Mouse (Mus musculus): ENCODE data around the gene Smad9. TPM values are rescaled to one million over a fixed set of nuclear protein-coding genes. Genes with fewer than 3 reads are reported as not detected.

Smad9 gene
- polyA plus RNA-seq (2016; fragmentation: Nextera tagmentation; extraction: Ambion mirVana) = 0.11 and 0.14 TPM in 2 replicates

DNA sequence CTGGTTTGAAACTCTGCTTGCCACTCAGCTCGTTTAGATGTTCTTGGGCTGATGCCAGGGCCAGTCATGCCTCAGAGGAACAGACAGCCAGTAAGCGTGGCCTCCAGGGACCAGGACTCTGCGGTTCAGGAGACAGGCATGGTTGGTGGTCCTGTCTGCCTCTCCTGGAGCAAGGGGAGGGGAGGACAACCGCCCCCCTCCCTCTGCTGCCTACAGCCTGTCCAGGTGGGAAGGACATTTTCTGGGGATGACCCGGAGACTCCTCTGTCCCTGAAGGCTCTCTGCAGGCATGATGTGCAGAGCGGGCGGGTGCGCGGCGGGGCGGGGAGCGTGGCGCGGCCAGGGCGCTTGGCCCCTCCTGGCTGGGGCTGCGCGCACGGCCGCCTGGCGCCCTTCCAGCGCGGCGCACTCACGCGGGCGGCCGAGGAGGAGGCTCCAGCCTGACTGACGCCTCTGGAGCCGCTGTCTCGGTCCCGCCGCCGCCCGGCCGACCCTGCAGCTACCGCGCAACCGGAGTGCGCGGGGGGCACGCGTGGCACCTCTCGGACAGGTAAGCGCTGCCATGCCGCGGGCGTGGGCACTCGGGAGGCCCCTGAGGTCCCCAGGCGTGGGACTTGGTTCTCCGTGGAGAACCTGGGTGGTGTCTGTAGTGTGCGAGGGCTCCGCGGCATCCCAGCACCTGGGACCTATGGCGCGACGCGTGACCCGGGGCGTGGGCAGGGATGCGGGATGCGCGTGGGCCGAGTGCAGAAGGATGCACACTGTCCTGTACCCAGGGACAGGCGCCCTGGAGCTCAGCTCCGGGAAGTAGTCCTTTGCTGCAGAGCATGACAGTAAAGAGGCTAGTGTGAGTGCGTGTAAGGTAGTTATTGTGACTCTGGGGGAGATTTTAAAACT, at the start of gene Smad9:
TSS of gene Smad9 (plus strand) at position 438 of the 897 bp plus-strand sequence.
- Histone ChIP-seq H3K4me3 (peak within 1 kb of the TSS; percentile 67), H3K9me3 (replicated peaks) (0 out of 2 replicates have a peak, but pooled peaks cover 2% of the 10 kb centered on the region), H3K27ac (replicated peaks) (peak within 1 kb of the TSS; percentile 75), H3K4me1 (peaks cover 24% of the 10 kb centered on the region), H3K36me3 (peaks cover 18% of the 10 kb centered on the region), H3K27me3 (ENCODE audit: low read depth, poor library complexity, severe bottlenecking) (peaks cover 45% of the 10 kb centered on the region)
- peak; percentile 49 for DNase-seq (ENCODE audit: low spot score)
- WGBS = under 1% methylated on average over 66 of the region's 66 CpGs

DNA sequence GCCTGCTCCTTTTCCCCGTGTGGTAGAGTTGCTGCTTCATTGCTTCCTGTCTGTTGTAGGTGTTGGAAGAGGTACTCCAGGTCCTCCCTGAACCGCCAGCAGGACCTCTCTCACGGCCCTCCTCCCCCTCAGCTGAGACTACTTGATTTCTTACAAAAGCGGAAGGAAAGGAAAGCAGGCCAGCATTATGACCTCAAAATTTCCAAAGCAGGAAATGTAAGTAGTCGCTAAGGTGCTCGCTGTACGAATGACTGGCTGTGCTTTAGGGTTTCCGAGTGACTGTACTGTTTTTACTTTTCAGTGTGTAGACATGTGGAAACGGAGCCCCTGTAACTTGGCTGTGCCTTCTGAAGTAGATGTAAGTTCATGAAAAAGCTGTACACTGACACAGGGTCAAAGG, 46.4 kb upstream of the Smad9 start:
- DNase-seq (ENCODE audit: low spot score) = no peak

DNA sequence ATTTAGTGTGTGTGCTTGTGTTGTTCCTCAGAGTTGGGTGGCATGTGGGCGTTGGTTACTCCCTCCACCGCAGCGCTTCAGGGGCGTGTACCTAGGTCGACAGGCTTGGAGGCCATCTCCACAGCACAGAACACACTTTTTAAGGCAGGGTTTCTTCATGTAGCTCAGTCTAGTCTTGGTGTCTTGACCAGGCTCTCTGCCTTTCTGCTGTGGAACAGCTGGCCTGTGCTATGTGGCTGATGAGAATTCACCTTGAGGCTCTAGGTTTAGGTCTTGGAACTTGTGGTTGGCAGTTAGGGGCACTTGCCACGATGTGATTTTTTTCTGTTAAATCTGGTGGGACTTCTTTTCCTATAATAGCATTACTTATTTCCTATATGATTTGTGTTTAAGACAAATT, 41.1 kb upstream of the Smad9 start, which contains the start of gene Gm21958:
TSS of gene Gm21958 (minus strand) at position 101 of the 400 bp plus-strand sequence.
- Histone ChIP-seq H3K27ac (replicated peaks) (no peak within 1 kb of the TSS), H3K4me1 (no peaks in the 10 kb centered on the region), H3K9me3 (replicated peaks) (no peaks in the 10 kb centered on the region), H3K27me3 (ENCODE audit: low read depth, poor library complexity, severe bottlenecking) (no peaks in the 10 kb centered on the region), H3K4me3 (no peak within 1 kb of the TSS), H3K36me3 (peaks cover 99% of the 10 kb centered on the region)
- DNase-seq (ENCODE audit: low spot score) = no peak
- WGBS = 92% methylated on average over 6 of the region's 6 CpGs

More for the DNA sequence above, 46.4 kb upstream of the Smad9 start:
- 93% methylated on average over 9 of the region's 9 CpGs for WGBS
- no peak overlapping the region for H3K27ac ChIP-seq (replicated peaks)
- H3K9me3 ChIP-seq (replicated peaks) = no peaks in the 10 kb centered on the region
- no peak overlapping the region for H3K4me3 ChIP-seq
- peaks cover 98% of the 10 kb centered on the region for H3K36me3 ChIP-seq
- no peaks in the 10 kb centered on the region for H3K4me1 ChIP-seq
- no peaks in the 10 kb centered on the region for H3K27me3 ChIP-seq (ENCODE audit: low read depth, poor library complexity, severe bottlenecking)

DNA sequence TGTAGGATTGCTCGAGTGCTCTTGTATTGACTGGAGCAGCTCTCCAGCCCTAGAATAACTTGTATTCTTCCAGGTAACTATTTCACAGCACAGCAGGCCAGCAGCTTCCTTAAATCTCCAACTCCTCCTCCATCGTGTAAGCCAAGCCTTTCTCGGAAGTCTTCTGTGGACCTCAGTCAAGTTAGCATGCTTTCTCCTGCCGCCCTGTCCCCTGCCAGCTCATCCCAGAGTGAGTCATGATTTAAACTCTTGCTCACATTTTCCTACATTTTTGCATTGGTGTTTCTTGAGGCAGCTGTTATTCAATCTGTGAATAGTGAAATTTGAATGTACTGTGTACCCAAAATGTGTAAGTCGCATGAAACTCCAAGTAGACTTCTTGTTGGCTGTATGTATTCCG, 39.9 kb upstream of the Smad9 start:
- no peak for DNase-seq (ENCODE audit: low spot score)
- H3K9me3 ChIP-seq (replicated peaks) = no peaks in the 10 kb centered on the region
- 94% methylated on average over 6 of the region's 6 CpGs for WGBS
- no peak overlapping the region for H3K27ac ChIP-seq (replicated peaks)
- H3K4me3 ChIP-seq = no peak overlapping the region
- H3K36me3 ChIP-seq = peaks cover 95% of the 10 kb centered on the region
- no peaks in the 10 kb centered on the region for H3K27me3 ChIP-seq (ENCODE audit: low read depth, poor library complexity, severe bottlenecking)
- H3K4me1 ChIP-seq = no peaks in the 10 kb centered on the region

DNA sequence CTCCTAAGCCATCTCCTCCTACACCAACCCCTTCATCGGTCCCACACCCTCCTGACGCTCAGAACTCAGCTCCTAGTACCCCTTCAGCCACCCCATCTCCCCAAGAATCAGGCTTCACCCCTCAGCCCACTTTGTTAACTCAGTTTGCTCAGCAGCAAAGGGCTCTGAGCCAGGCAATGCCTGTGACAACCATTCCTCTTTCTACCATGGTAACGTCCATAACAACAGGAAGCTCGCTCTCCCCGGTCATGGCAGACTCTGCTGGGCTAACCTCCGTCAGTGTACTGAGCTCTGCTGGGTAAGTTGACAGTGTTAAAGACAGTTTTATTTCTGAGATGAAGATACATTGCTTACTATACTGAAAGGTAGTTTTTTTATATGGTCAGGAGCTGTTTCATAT, 38.0 kb upstream of the Smad9 start:
- Histone ChIP-seq H3K4me1 (no peaks in the 10 kb centered on the region), H3K27me3 (ENCODE audit: low read depth, poor library complexity, severe bottlenecking) (no peaks in the 10 kb centered on the region), H3K27ac (replicated peaks) (no peak overlapping the region), H3K9me3 (replicated peaks) (no peaks in the 10 kb centered on the region), H3K4me3 (no peak overlapping the region), H3K36me3 (peaks cover 95% of the 10 kb centered on the region)
- 78% methylated on average over 6 of the region's 6 CpGs for WGBS
- DNase-seq (ENCODE audit: low spot score) = no peak

DNA sequence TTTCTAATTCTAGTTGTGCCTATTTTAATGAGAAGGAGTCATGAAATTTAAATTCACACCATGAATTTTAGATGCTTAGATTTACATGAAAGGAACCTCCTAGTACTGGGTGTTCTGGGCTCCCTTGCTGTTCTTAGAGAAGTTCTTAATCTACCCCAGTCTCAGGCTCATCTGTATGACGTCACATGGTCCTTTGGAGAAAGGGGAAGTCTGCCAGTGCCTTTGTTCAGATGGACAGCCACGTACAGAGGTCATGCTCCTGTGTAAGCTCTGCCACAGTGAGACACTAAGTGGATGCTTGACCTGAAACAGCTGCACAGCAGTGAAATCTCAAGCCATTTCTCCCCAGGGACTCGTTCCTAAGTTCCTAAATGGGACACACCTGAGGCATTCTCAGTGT, 36.4 kb upstream of the Smad9 start:
- Histone ChIP-seq H3K27ac (replicated peaks) (no peak overlapping the region), H3K4me3 (no peak overlapping the region), H3K27me3 (ENCODE audit: low read depth, poor library complexity, severe bottlenecking) (no peaks in the 10 kb centered on the region), H3K36me3 (peaks cover 95% of the 10 kb centered on the region), H3K9me3 (replicated peaks) (no peaks in the 10 kb centered on the region), H3K4me1 (no peaks in the 10 kb centered on the region)
- WGBS = 55% methylated on average over 3 of the region's 3 CpGs
- no peak for DNase-seq (ENCODE audit: low spot score)

DNA sequence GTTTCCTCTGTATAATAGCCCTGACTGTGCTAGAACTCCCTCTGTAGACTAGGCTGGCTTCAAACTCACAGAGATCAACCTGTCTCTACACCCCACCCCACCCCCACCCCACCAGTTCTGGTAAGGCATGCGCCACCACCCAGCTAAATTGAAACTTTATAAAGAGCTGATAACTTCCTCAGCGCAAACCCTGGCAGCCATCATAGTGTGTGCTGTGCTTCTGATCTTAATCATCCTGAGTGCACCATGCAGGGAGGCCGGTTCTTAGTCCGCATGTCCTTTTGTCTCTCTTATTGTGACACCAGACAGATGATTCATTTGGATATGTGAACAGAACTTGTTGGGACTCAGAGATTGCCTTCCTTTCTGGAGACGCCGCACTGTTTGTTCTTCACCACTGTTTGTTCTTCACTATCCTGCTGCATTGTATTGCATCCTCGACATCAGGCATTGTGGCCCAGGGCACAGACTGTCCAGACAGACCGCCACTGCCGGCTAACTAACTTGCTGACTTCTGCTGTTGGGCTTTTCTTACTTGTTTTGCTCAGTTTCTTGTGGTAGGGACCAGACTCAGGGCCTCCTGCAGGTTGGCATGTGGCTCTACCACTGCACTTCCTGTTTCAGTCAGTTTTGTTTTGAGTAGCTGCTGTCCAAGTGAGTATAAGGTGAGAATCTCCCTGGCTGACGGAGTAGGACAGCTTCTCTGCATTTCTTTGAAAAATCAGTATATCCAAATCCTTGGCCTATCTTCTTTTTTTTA, 31.5 kb upstream of the Smad9 start:
- no peak for DNase-seq (ENCODE audit: low spot score)
- H3K36me3 ChIP-seq = peaks cover 91% of the 10 kb centered on the region
- no peak overlapping the region for H3K4me3 ChIP-seq
- no peaks in the 10 kb centered on the region for H3K27me3 ChIP-seq (ENCODE audit: low read depth, poor library complexity, severe bottlenecking)
- WGBS = 88% methylated on average over 10 of the region's 10 CpGs
- H3K9me3 ChIP-seq (replicated peaks) = no peaks in the 10 kb centered on the region
- H3K27ac ChIP-seq (replicated peaks) = no peak overlapping the region
- H3K4me1 ChIP-seq = no peaks in the 10 kb centered on the region

DNA sequence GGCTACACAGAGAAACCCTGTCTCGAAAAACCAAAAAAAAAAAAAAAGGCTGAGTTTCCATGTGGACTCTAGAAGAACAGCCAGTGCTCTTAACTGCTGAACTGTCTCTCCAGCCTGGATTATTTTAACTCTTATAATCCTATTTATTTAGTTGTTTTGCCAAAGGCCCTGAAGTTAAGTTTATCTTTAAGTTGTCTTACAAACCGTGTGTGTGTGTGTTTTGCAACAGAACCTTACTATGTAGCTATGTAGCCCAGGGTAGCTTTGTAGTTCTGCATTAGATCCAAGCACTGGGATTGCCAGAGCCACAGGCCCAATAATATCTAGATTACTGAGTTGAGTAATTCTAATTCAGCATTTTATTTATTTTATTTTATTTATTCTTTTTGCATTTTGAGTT, 30.0 kb upstream of the Smad9 start:
- DNase-seq (ENCODE audit: low spot score) = no peak
- Histone ChIP-seq H3K27ac (replicated peaks) (no peak overlapping the region), H3K9me3 (replicated peaks) (no peaks in the 10 kb centered on the region), H3K4me1 (no peaks in the 10 kb centered on the region), H3K36me3 (peaks cover 94% of the 10 kb centered on the region), H3K27me3 (ENCODE audit: low read depth, poor library complexity, severe bottlenecking) (no peaks in the 10 kb centered on the region), H3K4me3 (no peak overlapping the region)
- WGBS = 89% methylated on average over 2 of the region's 2 CpGs

DNA sequence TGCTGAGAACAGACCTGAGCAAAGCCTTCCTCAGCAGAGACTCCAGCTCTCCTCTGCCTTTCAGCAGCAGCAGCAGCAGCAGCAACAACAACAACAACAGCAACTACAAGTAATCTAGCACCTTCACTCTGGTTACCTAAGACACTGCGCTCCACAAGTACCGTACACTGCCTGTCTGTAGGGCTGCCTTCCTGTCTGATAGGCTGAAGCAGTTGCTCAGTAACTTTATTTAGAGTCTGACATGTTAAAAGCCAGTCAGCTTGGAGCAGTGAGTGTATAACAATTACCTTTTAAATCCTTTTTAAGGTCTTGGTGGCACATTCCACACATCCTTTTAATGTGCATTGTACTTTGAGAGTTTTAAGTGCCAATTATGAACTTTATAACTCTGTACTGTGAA, 27.8 kb upstream of the Smad9 start:
- H3K27me3 ChIP-seq (ENCODE audit: low read depth, poor library complexity, severe bottlenecking) = no peaks in the 10 kb centered on the region
- 98% methylated on average over 2 of the region's 2 CpGs for WGBS
- no peak overlapping the region for H3K4me3 ChIP-seq
- peaks cover 95% of the 10 kb centered on the region for H3K36me3 ChIP-seq
- H3K9me3 ChIP-seq (replicated peaks) = no peaks in the 10 kb centered on the region
- no peak for DNase-seq (ENCODE audit: low spot score)
- no peaks in the 10 kb centered on the region for H3K4me1 ChIP-seq
- H3K27ac ChIP-seq (replicated peaks) = no peak overlapping the region

DNA sequence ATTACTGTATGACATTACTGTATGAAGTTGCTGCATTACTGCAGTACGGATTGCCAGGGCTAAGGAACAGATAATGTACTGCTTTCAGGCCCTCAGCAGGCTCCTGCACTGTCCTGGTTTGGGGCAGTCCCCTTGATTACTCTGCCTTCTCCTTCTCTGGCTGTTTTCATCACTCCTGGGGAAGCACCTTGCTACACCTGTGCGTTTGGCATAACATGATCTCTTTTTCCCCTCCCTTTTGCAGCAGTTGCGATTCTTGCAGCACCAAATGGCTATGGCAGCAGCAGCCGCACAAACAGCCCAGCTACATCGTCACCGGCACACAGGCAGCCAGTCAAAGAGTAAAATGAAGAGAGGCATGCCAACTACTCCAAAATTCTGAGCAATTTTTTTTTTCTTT, 27.3 kb upstream of the Smad9 start:
- H3K4me3 ChIP-seq = no peak overlapping the region
- no peaks in the 10 kb centered on the region for H3K9me3 ChIP-seq (replicated peaks)
- H3K27ac ChIP-seq (replicated peaks) = no peak overlapping the region
- H3K36me3 ChIP-seq = peaks cover 95% of the 10 kb centered on the region
- H3K27me3 ChIP-seq (ENCODE audit: low read depth, poor library complexity, severe bottlenecking) = no peaks in the 10 kb centered on the region
- WGBS = 93% methylated on average over 6 of the region's 6 CpGs
- H3K4me1 ChIP-seq = peaks cover 4% of the 10 kb centered on the region
- DNase-seq (ENCODE audit: low spot score) = no peak

DNA sequence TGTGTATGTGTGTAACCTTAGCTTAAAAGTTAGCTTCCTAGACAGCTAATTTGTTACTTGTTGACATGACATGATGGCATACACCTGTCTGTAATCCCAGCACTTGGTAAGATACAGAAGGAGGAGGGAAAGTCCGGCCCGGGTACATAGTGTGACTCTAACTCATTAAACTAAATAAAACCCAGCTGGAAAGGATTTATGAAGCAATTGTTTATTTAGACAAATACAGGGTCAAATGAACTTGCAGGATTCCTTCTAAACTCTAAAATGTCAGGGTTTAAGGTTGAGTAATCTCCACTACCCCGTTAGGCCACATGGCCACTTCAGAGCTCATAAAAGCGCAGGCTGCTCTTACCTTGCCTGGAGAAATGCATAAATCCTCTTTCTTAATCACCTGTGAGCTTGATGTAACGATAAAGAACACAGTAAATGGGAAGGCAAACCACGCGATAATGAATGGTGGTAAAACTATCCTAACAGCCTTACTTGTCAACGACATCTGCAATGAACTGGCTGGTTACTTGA, 23.7 kb upstream of the Smad9 start:
- Histone ChIP-seq H3K36me3 (peaks cover 68% of the 10 kb centered on the region), H3K9me3 (replicated peaks) (no peaks in the 10 kb centered on the region), H3K4me1 (peaks cover 21% of the 10 kb centered on the region), H3K27ac (replicated peaks) (no peak overlapping the region), H3K4me3 (no peak overlapping the region), H3K27me3 (ENCODE audit: low read depth, poor library complexity, severe bottlenecking) (no peaks in the 10 kb centered on the region)
- WGBS = 90% methylated on average over 8 of the region's 8 CpGs
- DNase-seq (ENCODE audit: low spot score) = no peak

DNA sequence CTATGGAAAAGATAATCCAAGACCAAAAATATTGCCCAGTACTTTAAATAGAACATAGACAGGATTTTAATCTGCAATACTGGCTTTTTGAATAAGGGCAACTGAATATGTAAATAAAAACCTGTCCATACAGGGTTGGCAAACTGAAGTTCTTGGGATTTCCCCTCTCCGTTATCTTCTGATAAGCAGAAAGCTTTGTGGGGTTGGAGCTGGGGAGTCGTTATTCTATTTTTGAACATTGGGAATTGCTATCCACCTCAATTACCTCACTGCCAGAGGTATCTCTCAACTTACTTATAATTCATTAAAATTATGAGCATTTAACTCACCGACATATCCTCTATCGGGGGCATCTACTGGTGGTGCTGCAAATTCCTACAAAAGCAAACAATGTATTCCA, 23.0 kb upstream of the Smad9 start:
- H3K27me3 ChIP-seq (ENCODE audit: low read depth, poor library complexity, severe bottlenecking) = no peaks in the 10 kb centered on the region
- H3K4me3 ChIP-seq = no peak overlapping the region
- WGBS = 93% methylated on average over 4 of the region's 4 CpGs
- no peak for DNase-seq (ENCODE audit: low spot score)
- no peak overlapping the region for H3K27ac ChIP-seq (replicated peaks)
- H3K4me1 ChIP-seq = peaks cover 21% of the 10 kb centered on the region
- no peaks in the 10 kb centered on the region for H3K9me3 ChIP-seq (replicated peaks)
- H3K36me3 ChIP-seq = peaks cover 62% of the 10 kb centered on the region
